Mouse (Mus musculus) neural tube, embryonic 11.5 days (tissue): Measurements from ENCODE around the gene Kcnd1. TPM values are rescaled to one million over a fixed set of nuclear protein-coding genes. Genes with fewer than 3 reads are reported as not detected.

Source experiments
- ATAC-seq: fragments of 200-750 bp; cut with Nextera tagmentation; 2 replicates; pipeline ENCODE4 v1.8.0; 2017; ENCODE audit warnings: moderate number of reproducible peaks, mild to moderate bottlenecking, moderate TSS enrichment, moderate library complexity; ENCODE audit not compliant: insufficient read depth, low FRiP score, low TSS enrichment
- DNase-seq: peaks from one replicate; pipeline ENCODE4 v3.0.0-alpha.2; 2015; ENCODE audit warnings: low spot score
- H3K27ac ChIP-seq: fragments of 300-500 bp; sonication (generic); 2 replicates; pipeline ENCODE4 v1.5.1; 2014; ENCODE audit warnings: low read depth, mild to moderate bottlenecking, low read length
- H3K27me3 ChIP-seq: fragments of 300-500 bp; sonication (generic); 2 replicates; pipeline ENCODE4 v1.6.1; 2014; ENCODE audit warnings: mild to moderate bottlenecking, low read length, mixed read lengths; ENCODE audit not compliant: control insufficient read depth, insufficient read depth
- H3K36me3 ChIP-seq: fragments of 300-500 bp; sonication (generic); 2 replicates; pipeline ENCODE4 v1.6.1; 2014; ENCODE audit warnings: mild to moderate bottlenecking, low read length, moderate library complexity, mixed read lengths; ENCODE audit not compliant: control insufficient read depth, insufficient read depth
- H3K4me1 ChIP-seq: fragments of 300-500 bp; sonication (generic); 2 replicates; pipeline ENCODE4 v1.6.1; 2014; ENCODE audit warnings: low read length, mixed read lengths; ENCODE audit not compliant: control insufficient read depth, insufficient read depth
- H3K4me2 ChIP-seq: fragments of 300-500 bp; sonication (generic); 2 replicates; pipeline ENCODE4 v1.6.1; 2014; ENCODE audit warnings: low read depth, mild to moderate bottlenecking, moderate library complexity
- H3K4me3 ChIP-seq: fragments of 300-500 bp; sonication (generic); 2 replicates; pipeline ENCODE4 v1.5.1; 2014; ENCODE audit warnings: low read depth, low read length
- H3K9ac ChIP-seq: fragments of 300-500 bp; sonication (generic); 2 replicates; pipeline ENCODE4 v1.6.1; 2014; ENCODE audit warnings: mild to moderate bottlenecking, low read length
- H3K9me3 ChIP-seq: fragments of 300-500 bp; sonication (generic); 2 replicates; pipeline ENCODE4 v1.6.1; 2016; ENCODE audit warnings: low read length; ENCODE audit not compliant: control insufficient read depth
- WGBS: fragments of 180-500 bp; shearing (Covaris S2); extraction: QIAGEN DNeasy Blood & Tissue Kit; methylation state at CpG from one replicate; pipeline ENCODE4 v1.1.7; 2014; 5-methylcytosine and 5-hydroxymethylcytosine counted together
- polyA plus RNA-seq: library from polyadenylated mRNA; unstranded; fragments of >200 nt; fragmentation: Nextera tagmentation; extraction: Ambion mirVana; gene quantifications from 2 replicates; pipeline ENCODE4 v1.2.1, GENCODE M21; 2014

Gene Kcnd1
- polyA plus RNA-seq, result 2.2 and 2.5 TPM in 2 replicates

GRCm38 (mm10) chrX:7821865-7822779 is at the start of gene Kcnd1:
Gene Kcnd1 (plus strand): TSS chrX:7822289.
- 25% methylated on average over 17 of the region's 24 CpGs for WGBS
- ATAC-seq (no peak), DNase-seq (peak; percentile 18)
- Histone ChIP-seq H3K9me3 (no peaks in the 10 kb centered on the region), H3K4me2 (peak within 1 kb of the TSS; percentile 38), H3K27me3 (no peaks in the 10 kb centered on the region), H3K9ac (no peak within 1 kb of the TSS), H3K4me3 (peak within 1 kb of the TSS; percentile 16), H3K4me1 (no peaks in the 10 kb centered on the region), H3K27ac (no peak within 1 kb of the TSS), H3K36me3 (no peaks in the 10 kb centered on the region)

DNA sequence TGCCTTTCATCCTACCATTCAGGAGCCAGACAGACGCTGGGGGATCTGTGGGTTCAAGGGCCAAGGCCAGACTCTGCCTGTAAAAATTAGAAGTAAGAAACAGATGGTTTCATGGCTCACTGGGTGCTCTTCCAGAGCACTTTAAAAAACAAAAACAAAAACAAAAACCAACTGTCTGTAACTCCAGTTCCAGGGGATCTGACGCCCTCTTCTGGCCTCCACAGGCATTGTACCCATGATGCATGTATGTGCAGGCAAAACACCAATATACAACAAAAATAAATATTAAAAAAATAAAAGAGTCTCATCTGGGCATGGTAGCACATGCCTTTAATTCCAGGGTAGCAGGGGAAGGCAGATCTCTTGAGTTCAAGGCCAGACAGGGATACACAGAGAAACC is 49.3 kb upstream of the Kcnd1 start:
- no peak for DNase-seq

GRCm38 (mm10) chrX:7775501-7776205 is 46.4 kb upstream of the Kcnd1 start:
- H3K27ac ChIP-seq, result no peak overlapping the region
- no peak for DNase-seq
- ATAC-seq, result no peak
- H3K4me2 ChIP-seq, result no peak overlapping the region
- H3K4me3 ChIP-seq, result no peak overlapping the region
- no peaks in the 10 kb centered on the region for H3K9me3 ChIP-seq
- 80% methylated on average over 9 of the region's 9 CpGs for WGBS
- no peaks in the 10 kb centered on the region for H3K4me1 ChIP-seq
- no peaks in the 10 kb centered on the region for H3K36me3 ChIP-seq
- H3K27me3 ChIP-seq, result no peaks in the 10 kb centered on the region
- no peak overlapping the region for H3K9ac ChIP-seq

More for the DNA sequence above, 49.3 kb upstream of the Kcnd1 start:
- H3K4me1 ChIP-seq, result no peaks in the 10 kb centered on the region
- no peak overlapping the region for H3K27ac ChIP-seq
- H3K36me3 ChIP-seq, result 0 out of 2 replicates have a peak, but pooled peaks cover 3% of the 10 kb centered on the region
- no peak overlapping the region for H3K4me3 ChIP-seq
- no peaks in the 10 kb centered on the region for H3K9me3 ChIP-seq
- no peak overlapping the region for H3K4me2 ChIP-seq
- WGBS, result 58% methylated on average over 2 of the region's 2 CpGs
- no peak overlapping the region for H3K9ac ChIP-seq
- no peaks in the 10 kb centered on the region for H3K27me3 ChIP-seq
- no peak for ATAC-seq

GRCm38 (mm10) chrX:7776329-7777082 is 45.6 kb upstream of the Kcnd1 start:
- 49% methylated on average over 8 of the region's 8 CpGs for WGBS

GRCm38 (mm10) chrX:7778450-7779244 is 43.4 kb upstream of the Kcnd1 start:
- H3K4me2 ChIP-seq, result no peak overlapping the region
- DNase-seq, result no peak
- H3K9ac ChIP-seq, result no peak overlapping the region
- H3K27me3 ChIP-seq, result no peaks in the 10 kb centered on the region
- H3K36me3 ChIP-seq, result no peaks in the 10 kb centered on the region
- ATAC-seq, result no peak
- H3K27ac ChIP-seq, result no peak overlapping the region
- 71% methylated on average over 7 of the region's 7 CpGs for WGBS
- H3K4me3 ChIP-seq, result no peak overlapping the region
- no peaks in the 10 kb centered on the region for H3K4me1 ChIP-seq
- no peaks in the 10 kb centered on the region for H3K9me3 ChIP-seq

More at GRCm38 (mm10) chrX:7776329-7777082, 45.6 kb upstream of the Kcnd1 start:
- no peak overlapping the region for H3K27ac ChIP-seq
- H3K4me1 ChIP-seq, result no peaks in the 10 kb centered on the region
- no peaks in the 10 kb centered on the region for H3K36me3 ChIP-seq
- DNase-seq, result peak; percentile 47
- 0 out of 2 replicates have a peak, but pooled peaks have one; percentile 58 for ATAC-seq
- no peaks in the 10 kb centered on the region for H3K9me3 ChIP-seq
- no peak overlapping the region for H3K4me3 ChIP-seq
- no peaks in the 10 kb centered on the region for H3K27me3 ChIP-seq
- no peak overlapping the region for H3K4me2 ChIP-seq
- H3K9ac ChIP-seq, result no peak overlapping the region

GRCm38 (mm10) chrX:7779294-7779693 is 42.8 kb upstream of the Kcnd1 start:
- Histone ChIP-seq H3K4me2 (no peak overlapping the region), H3K4me3 (no peak overlapping the region), H3K9ac (no peak overlapping the region), H3K27me3 (no peaks in the 10 kb centered on the region), H3K9me3 (no peaks in the 10 kb centered on the region), H3K4me1 (no peaks in the 10 kb centered on the region), H3K27ac (no peak overlapping the region), H3K36me3 (no peaks in the 10 kb centered on the region)
- DNase-seq, result no peak
- no peak for ATAC-seq
- whole genome bisulfite sequencing, result 18% methylated on average over 3 of the region's 3 CpGs

- H3K9me3 ChIP-seq, result no peaks in the 10 kb centered on the region
- H3K36me3 ChIP-seq, result no peaks in the 10 kb centered on the region
- H3K4me1 ChIP-seq, result no peaks in the 10 kb centered on the region
- DNase-seq (no peak), ATAC-seq (no peak)
- no peak overlapping the region for H3K9ac ChIP-seq
- WGBS, result 80% methylated on average over 4 of the region's 4 CpGs
- no peak overlapping the region for H3K4me3 ChIP-seq
- H3K4me2 ChIP-seq, result no peak overlapping the region
- H3K27me3 ChIP-seq, result no peaks in the 10 kb centered on the region
- no peak overlapping the region for H3K27ac ChIP-seq
These were observed 39.4 kb upstream of the Kcnd1 start for GRCm38 (mm10) chrX:7782603-7783092.
